Mouse (Mus musculus): ENCODE results near the gene Anxa2. TPM values are rescaled to one million over a fixed set of nuclear protein-coding genes. Genes with fewer than 3 reads are reported as not detected.

Gene Anxa2
- polyA plus RNA-seq (2016; fragmentation: Nextera tagmentation; extraction: Ambion mirVana) = 167 and 228 TPM in 2 replicates

DNA sequence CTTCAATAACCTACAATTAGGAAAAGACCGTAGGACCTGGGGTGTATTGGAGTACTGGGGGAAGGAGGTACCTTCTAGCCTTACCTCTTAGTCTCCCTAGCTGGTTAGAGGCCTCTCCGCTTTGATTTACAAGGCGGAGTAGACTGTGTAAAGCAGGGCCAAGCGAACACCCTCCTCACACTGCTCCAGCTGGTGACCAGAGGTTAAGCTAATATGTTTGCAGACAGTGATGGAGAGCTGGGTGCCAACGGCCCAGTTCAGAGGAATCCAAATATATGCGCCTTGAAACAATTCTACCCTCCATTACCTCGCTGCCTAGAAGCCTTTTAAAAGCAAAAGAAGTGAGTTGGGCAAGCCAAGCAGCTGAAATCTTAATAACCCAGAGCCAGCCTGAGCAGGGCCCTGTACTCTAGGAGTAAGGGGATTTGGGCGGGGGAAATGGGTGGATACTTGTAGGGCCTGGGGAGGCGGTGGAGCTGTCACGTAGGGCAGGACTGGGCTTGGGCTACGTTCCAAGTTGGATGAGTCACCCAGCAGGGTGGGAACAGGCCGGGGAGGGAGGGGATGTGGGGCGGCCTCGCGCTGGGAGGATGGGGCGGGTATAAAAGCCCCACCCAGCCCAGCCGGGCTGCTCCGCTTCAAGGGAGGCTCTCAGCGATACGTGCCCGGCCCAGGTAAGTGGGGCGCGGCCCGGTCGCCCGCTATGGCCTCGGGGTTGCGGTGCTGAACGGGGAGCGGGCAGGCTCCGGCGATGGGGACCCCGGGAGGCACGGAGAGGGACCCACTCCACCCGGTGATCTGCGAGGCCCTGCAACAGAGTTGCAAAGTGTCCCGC lies at the start of gene Anxa2:
TSS of gene Anxa2 (plus strand) at position 555 of the 835 bp plus-strand sequence.
- no peak within 1 kb of the TSS for H3K27ac ChIP-seq (replicated peaks)
- peak within 1 kb of the TSS; percentile 58 for H3K4me2 ChIP-seq (replicated peaks)
- H3K4me1 ChIP-seq = peaks cover 18% of the 10 kb centered on the region
- no peaks in the 10 kb centered on the region for H3K36me3 ChIP-seq
- ATAC-seq (ENCODE audit: low FRiP score, low read depth) = peak; percentile 76
- H3K9ac ChIP-seq (replicated peaks) = peak within 1 kb of the TSS; percentile 49
- peak within 1 kb of the TSS; percentile 41 for H3K4me3 ChIP-seq
- H3K27me3 ChIP-seq = peaks cover 48% of the 10 kb centered on the region
- H3K9me3 ChIP-seq = no peaks in the 10 kb centered on the region
- 10% methylated on average over 37 of the region's 37 CpGs for WGBS

DNA sequence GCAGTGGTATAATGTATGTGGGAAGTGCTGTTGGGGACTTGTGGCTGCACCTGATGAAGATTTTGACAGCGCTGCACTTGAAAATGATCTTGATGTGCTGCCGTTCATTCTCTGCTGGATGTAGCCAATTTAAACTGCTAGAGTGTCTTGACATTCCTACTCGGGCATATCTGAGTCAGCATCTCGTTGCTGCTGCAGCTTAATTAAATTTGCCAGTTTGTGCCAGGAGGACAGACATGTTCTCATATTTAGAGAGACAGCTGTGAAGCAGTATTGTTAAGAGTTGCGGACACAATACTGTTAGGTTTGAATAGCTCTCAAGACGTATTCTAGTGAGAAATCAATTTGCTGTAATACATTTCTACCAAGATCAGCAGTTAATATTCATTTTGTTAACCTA lies 48.7 kb upstream of the Anxa2 start:
- no peak overlapping the region for H3K9ac ChIP-seq (replicated peaks)
- no peak overlapping the region for H3K27ac ChIP-seq (replicated peaks)
- no peak overlapping the region for H3K4me2 ChIP-seq (replicated peaks)
- no peaks in the 10 kb centered on the region for H3K4me1 ChIP-seq
- no peak for ATAC-seq (ENCODE audit: low FRiP score, low read depth)
- no peaks in the 10 kb centered on the region for H3K27me3 ChIP-seq
- WGBS = 79% methylated on average over 6 of the region's 6 CpGs
- H3K36me3 ChIP-seq = peaks cover 6% of the 10 kb centered on the region; the same call in 1 of the 2 replicates
- H3K4me3 ChIP-seq = no peak overlapping the region
- no peaks in the 10 kb centered on the region for H3K9me3 ChIP-seq

DNA sequence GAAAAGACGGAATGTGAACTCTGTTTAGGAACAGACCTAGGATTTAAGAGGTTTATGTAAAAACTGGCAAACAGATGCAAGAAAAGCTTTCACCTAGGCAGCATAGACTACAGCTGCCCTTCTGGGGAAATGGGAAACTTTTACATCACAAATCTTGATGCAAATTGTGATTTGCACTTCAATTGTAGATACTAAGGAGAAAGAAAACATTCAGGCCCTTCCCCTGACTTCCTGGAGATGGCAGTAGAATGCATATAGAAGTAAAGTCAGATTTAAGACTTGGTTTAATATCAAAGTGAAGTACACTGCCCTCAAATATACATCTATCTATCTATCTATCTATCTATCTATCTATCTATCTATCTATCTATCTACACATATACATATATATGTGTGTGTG lies 33.9 kb upstream of the Anxa2 start:
- Histone ChIP-seq H3K9me3 (no peaks in the 10 kb centered on the region), H3K27ac (replicated peaks) (no peak overlapping the region), H3K27me3 (no peaks in the 10 kb centered on the region), H3K4me2 (replicated peaks) (no peak overlapping the region), H3K4me1 (no peaks in the 10 kb centered on the region), H3K36me3 (peaks cover 32% of the 10 kb centered on the region), H3K4me3 (no peak overlapping the region), H3K9ac (replicated peaks) (no peak overlapping the region)
- no peak for ATAC-seq (ENCODE audit: low FRiP score, low read depth)
- 87% methylated on average over 1 of the region's 1 CpGs for WGBS

DNA sequence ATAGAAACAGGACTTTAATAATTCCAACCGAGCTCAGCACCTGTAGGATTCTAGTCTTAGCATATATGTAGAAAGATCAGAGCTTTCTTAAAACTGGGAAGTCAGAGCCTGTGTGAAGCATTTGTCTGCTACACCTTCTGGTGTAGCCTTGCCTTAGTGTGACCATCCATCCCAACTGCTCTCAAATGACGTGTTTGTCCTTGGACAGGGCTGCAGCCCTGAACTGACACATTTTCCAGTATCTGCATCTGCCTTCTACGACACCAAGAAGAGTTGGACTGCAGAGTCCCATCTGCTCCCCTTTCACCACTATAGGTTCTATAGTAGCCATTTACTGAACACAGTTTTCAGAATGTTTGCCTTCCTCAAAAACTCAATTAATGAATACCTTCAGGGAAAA lies 22.9 kb upstream of the Anxa2 start:
- H3K9ac ChIP-seq (replicated peaks) = no peak overlapping the region
- H3K9me3 ChIP-seq = no peaks in the 10 kb centered on the region
- WGBS = 93% methylated on average over 3 of the region's 3 CpGs
- no peak overlapping the region for H3K4me2 ChIP-seq (replicated peaks)
- ATAC-seq (ENCODE audit: low FRiP score, low read depth) = no peak
- no peaks in the 10 kb centered on the region for H3K27me3 ChIP-seq
- H3K36me3 ChIP-seq = peaks cover 40% of the 10 kb centered on the region
- H3K27ac ChIP-seq (replicated peaks) = no peak overlapping the region
- no peak overlapping the region for H3K4me3 ChIP-seq
- H3K4me1 ChIP-seq = peaks cover 18% of the 10 kb centered on the region

DNA sequence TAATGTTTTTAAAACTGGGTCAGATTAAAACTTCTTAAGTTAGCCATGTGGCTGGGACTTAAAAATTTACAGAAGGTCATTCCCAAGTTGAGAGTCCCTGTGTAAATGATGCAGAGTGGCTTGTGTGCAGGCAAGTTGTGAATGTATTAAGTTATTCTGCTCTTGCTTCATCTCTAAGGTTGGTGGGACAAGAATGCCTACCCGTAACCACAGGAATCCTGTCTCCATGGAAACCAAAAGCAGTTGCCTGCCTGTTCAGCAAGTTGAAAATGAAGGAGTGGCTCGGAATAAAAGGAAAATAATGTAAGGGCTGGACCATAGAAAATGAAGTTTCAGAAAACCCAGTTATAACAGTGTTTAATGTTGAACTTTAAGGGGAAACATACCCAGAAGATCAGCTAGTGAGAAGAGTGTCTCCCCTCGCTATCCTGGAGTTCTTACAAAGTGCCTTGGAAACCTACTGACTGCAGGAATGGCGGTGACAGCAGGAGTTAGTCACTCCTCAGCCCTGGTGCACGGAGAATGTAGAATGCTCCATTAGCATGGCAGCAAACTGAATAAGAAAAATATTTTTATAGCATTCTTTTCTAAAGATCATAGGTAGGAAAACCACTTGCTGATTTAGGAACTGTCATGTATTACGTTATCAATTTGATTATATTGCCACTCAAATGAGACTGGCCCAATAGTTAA lies 21.4 kb upstream of the Anxa2 start:
- Histone ChIP-seq H3K4me2 (replicated peaks) (peak overlapping the region; percentile 18; the same call in 1 of the 2 replicates), H3K9me3 (no peaks in the 10 kb centered on the region), H3K9ac (replicated peaks) (no peak overlapping the region), H3K36me3 (peaks cover 27% of the 10 kb centered on the region), H3K4me3 (no peak overlapping the region), H3K4me1 (peaks cover 18% of the 10 kb centered on the region), H3K27me3 (no peaks in the 10 kb centered on the region), H3K27ac (replicated peaks) (peak overlapping the region; percentile 58)
- 21% methylated on average over 6 of the region's 6 CpGs for WGBS
- no peak for ATAC-seq (ENCODE audit: low FRiP score, low read depth)

DNA sequence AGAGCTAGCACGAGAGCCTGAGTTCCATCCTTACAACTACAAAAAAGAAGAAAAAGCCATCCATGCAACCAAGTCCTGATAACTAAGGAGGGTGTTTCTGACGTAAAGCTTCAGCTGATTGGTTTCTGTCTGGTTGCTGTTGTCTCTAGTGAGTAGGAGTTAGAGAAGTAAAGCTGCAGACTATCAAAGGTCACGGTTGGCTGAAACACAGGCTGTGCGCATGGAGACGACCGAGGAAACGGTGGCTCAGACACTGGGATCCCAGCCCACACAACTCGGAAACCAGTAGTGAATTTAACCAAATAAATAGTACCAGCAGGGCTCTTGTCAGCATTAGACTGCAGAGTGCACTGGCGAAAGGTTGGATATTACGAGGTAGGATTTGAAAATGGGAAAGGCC lies 18.2 kb upstream of the Anxa2 start:
- H3K4me3 ChIP-seq = no peak overlapping the region
- no peak overlapping the region for H3K27ac ChIP-seq (replicated peaks)
- H3K9ac ChIP-seq (replicated peaks) = no peak overlapping the region
- no peaks in the 10 kb centered on the region for H3K27me3 ChIP-seq
- no peak overlapping the region for H3K4me2 ChIP-seq (replicated peaks)
- no peaks in the 10 kb centered on the region for H3K9me3 ChIP-seq
- no peak for ATAC-seq (ENCODE audit: low FRiP score, low read depth)
- H3K4me1 ChIP-seq = peaks cover 21% of the 10 kb centered on the region
- WGBS = 73% methylated on average over 10 of the region's 10 CpGs
- peaks cover 6% of the 10 kb centered on the region; the same call in 1 of the 2 replicates for H3K36me3 ChIP-seq

DNA sequence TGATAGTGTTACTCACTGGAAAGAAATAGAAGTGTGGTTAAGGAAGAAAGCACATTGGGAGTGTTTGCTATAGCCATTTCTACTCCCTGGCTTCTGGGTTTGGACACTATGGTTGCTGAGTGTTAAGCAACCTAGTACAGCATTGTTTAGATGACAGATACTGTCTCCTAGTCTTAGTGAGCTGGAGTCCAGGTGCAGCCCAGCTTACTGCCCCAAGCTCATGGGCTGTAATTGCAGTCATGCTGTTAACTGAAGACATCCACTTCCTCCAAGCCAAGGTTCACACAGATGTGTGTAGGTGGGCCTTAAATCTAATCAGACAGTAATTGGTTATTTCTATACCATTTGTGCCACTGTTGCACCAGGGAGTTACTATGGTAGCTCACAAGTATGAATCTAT lies 17.8 kb upstream of the Anxa2 start:
- no peaks in the 10 kb centered on the region for H3K27me3 ChIP-seq
- no peak overlapping the region for H3K27ac ChIP-seq (replicated peaks)
- no peak overlapping the region for H3K4me3 ChIP-seq
- H3K36me3 ChIP-seq = 0 out of 2 replicates have a peak, but pooled peaks cover 2% of the 10 kb centered on the region
- H3K4me1 ChIP-seq = peaks cover 20% of the 10 kb centered on the region
- no peak overlapping the region for H3K4me2 ChIP-seq (replicated peaks)
- H3K9ac ChIP-seq (replicated peaks) = no peak overlapping the region
- no peaks in the 10 kb centered on the region for H3K9me3 ChIP-seq
- ATAC-seq (ENCODE audit: low FRiP score, low read depth) = no peak

DNA sequence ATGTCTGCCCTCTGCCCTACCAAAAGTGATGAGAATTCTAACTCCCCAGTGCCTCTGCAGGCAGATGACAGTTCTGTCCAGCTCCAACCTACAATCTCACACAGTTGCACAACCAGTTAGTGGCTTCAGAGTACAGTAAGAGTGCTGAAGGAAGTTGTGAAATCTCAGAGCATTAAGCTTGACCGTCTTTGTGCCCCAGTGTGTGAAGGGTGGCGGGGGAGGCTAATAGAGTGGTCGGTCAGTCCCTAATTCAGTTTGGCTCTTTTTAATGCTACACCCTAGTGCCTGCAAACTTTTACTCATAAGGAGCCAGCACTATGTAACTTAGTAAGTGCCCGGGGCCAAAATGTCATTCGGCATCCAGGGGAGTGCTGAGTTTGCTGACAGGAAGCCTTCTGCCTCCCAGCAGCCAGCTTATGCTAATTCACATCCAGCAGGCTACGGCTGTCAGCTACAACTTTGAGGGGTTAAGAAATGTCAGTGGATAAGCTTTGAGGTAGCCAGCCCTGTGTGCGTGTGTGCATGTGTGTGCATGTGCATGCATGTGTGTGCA lies 13.5 kb upstream of the Anxa2 start:
- Histone ChIP-seq H3K36me3 (no peaks in the 10 kb centered on the region), H3K9ac (replicated peaks) (no peak overlapping the region), H3K9me3 (no peaks in the 10 kb centered on the region), H3K27me3 (no peaks in the 10 kb centered on the region), H3K4me3 (no peak overlapping the region), H3K4me2 (replicated peaks) (no peak overlapping the region), H3K27ac (replicated peaks) (0 out of 2 replicates have a peak overlapping the region, but pooled peaks have one; percentile 11), H3K4me1 (peaks cover 4% of the 10 kb centered on the region; the same call in 1 of the 2 replicates)
- 18% methylated on average over 7 of the region's 7 CpGs for WGBS
- ATAC-seq (ENCODE audit: low FRiP score, low read depth) = 0 out of 2 replicates have a peak, but pooled peaks have one; percentile 52

DNA sequence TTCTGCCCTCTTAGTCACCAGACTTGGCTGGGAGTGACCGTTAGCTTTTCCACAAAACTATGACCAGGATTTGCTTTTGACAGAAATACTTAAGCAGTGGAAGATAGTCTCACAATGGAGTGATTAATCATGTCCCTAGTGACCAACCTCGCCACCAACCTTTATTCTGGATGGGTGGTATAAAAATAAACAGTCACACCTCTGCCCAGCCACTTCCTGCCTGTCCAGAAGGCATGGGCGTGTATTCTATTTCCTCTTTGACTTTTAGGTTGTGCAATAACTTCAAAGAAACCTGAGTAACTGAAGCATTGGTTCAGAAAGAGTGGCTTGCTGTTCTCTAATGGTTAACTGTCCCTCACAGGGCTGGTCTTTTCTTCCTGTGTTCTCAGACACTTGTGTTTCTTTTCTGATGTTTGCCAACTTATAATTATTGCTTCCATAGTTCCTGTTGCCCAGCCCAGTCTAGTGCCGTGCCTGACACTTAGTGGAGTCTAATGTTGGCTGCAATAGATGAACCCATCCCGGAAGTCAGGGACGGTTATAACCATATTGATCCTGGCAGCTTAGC lies 10.9 kb upstream of the Anxa2 start:
- Histone ChIP-seq H3K4me1 (peaks cover 4% of the 10 kb centered on the region; the same call in 1 of the 2 replicates), H3K4me2 (replicated peaks) (no peak overlapping the region), H3K9me3 (no peaks in the 10 kb centered on the region), H3K9ac (replicated peaks) (no peak overlapping the region), H3K27ac (replicated peaks) (no peak overlapping the region), H3K4me3 (no peak overlapping the region), H3K36me3 (no peaks in the 10 kb centered on the region), H3K27me3 (no peaks in the 10 kb centered on the region)
- WGBS = 82% methylated on average over 6 of the region's 6 CpGs
- ATAC-seq (ENCODE audit: low FRiP score, low read depth) = no peak

DNA sequence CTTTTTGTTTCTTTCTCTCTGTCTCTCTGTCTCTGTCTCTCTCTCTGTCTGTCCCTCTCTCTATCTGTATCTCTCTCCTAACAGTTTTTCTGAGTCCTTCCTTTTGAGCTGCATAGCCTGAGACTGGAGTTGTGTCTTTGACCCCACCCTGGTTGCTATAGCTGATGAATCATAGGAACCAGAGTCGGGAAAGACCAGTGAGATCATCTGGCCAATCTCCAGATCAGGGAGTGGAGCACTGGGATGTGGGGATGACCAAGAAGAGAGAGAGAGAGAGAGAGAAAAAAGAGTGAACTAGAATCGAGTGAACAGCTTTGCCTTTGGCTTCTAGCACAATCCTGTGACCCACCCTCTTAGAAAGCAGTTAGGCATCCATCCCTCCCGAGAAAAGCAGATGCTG lies 10.2 kb upstream of the Anxa2 start:
- 64% methylated on average over 3 of the region's 3 CpGs for WGBS

DNA sequence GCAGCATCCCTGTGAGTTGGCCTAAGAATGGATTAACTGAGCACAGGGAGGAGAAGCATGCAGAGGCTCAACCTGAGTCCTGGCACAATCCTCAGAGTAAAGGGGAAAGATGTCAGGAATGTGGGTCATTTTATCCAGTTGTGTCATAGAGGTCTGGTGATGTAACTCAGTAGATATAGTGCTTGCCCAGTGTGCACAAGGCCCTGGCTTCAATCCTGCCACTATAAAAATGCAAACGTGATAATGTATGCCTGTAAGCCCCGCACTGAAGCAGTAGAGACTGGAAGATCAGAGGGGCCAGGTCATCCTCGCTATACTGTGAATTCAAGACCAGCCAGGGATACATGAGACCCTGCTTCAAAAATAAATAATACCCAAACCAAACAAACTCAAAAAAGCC lies 4.6 kb upstream of the Anxa2 start:
- ATAC-seq (ENCODE audit: low FRiP score, low read depth) = no peak
- 64% methylated on average over 3 of the region's 3 CpGs for WGBS

More for the DNA sequence above, 10.2 kb upstream of the Anxa2 start:
- no peak overlapping the region for H3K27ac ChIP-seq (replicated peaks)
- H3K4me2 ChIP-seq (replicated peaks) = no peak overlapping the region
- H3K27me3 ChIP-seq = no peaks in the 10 kb centered on the region
- H3K9me3 ChIP-seq = no peaks in the 10 kb centered on the region
- no peak overlapping the region for H3K4me3 ChIP-seq
- H3K4me1 ChIP-seq = peaks cover 4% of the 10 kb centered on the region; the same call in 1 of the 2 replicates
- ATAC-seq (ENCODE audit: low FRiP score, low read depth) = no peak
- no peak overlapping the region for H3K9ac ChIP-seq (replicated peaks)
- H3K36me3 ChIP-seq = no peaks in the 10 kb centered on the region

DNA sequence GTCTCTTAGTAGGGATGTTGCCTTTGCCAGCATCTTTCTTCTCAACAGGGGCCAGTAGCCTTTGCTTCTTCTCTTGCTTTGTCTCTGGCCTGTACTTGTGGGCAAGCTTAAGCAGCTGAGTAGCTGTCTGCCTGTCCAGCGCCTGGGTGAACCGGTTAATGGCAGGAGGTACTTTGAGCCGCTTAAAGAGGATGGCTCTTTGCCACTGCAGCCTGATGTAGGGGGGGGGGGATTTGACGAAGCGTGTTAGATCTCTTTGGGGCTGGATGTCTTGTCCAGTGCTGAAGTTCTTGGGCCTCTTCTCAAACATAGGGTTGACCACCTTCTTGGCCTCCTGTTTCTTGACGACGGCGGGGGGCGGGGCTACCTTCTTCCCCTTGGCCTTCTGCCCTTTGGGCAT lies 2.8 kb upstream of the Anxa2 start:
- Histone ChIP-seq H3K27ac (replicated peaks) (no peak overlapping the region), H3K36me3 (no peaks in the 10 kb centered on the region), H3K9ac (replicated peaks) (no peak overlapping the region), H3K4me1 (peaks cover 18% of the 10 kb centered on the region), H3K9me3 (no peaks in the 10 kb centered on the region), H3K27me3 (peaks cover 35% of the 10 kb centered on the region), H3K4me3 (no peak overlapping the region), H3K4me2 (replicated peaks) (no peak overlapping the region)
- no peak for ATAC-seq (ENCODE audit: low FRiP score, low read depth)
- 90% methylated on average over 9 of the region's 9 CpGs for WGBS

More for the DNA sequence above, 4.6 kb upstream of the Anxa2 start:
- Histone ChIP-seq H3K9ac (replicated peaks) (no peak overlapping the region), H3K9me3 (no peaks in the 10 kb centered on the region), H3K36me3 (no peaks in the 10 kb centered on the region), H3K27me3 (peaks cover 18% of the 10 kb centered on the region), H3K4me2 (replicated peaks) (no peak overlapping the region), H3K4me3 (no peak overlapping the region), H3K4me1 (peaks cover 8% of the 10 kb centered on the region), H3K27ac (replicated peaks) (no peak overlapping the region)
